Mouse (Mus musculus) adrenal gland, adult (tissue): ENCODE measurements around the gene Mrps7.

Experiments
- DNase-seq, 2 experiments: peaks; one replicate each; pipeline ENCODE4 v3.0.0; 2022 to 2023; ENCODE audit warnings: low spot score in 1 of 2; ENCODE audit not compliant: inconsistent age in 2 of 2

The Mrps7 gene

DNA sequence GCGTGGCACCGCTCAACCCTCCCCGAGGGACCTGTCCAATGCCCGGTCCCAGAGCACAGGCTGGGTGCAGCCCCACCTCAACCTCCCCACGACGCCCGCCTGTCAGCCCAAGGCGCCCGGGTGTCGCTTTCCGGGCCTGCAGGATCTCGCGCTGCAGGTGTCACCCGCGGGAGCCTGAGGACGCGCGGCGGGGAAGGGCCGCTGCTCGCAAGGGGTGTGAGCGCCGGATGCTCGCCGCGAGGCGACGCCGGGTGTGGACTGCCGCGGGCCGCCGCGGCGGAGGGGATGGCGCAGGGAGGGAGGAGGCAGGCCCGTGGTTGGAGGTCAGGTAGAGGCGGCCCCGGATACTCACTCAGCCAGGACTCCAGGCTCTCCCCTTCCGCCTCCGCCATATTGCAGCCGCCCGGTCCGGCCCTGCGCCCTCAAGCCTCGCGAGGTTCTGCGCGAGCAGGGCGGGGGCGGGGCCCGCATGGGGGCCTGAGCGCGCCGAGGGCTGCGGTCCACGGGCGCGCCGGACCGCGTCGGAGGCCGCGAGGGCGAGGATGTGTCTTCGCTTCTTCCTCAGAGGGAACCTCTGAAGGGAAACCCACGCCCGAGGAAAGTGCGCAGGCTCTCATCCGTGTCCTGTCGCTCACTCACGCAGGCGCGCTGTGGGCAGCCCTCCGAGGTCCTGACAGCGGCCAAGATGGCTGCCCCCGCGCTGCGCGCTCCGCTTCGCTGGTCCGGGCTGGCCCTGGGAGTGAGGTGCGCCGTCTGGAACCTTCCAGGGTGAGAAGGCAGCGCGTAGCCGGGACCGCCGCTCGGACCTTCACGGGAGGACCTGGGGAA lies at the start of gene Mrps7, which contains the start of gene Gga3:
Gene Mrps7, plus strand, starts transcription at position 450 of the 828 bp plus-strand sequence.
Gene Gga3, minus strand, starts transcription at position 576 of the 828 bp plus-strand sequence.
- peak; percentile 95 to 98 for DNase-seq

DNA sequence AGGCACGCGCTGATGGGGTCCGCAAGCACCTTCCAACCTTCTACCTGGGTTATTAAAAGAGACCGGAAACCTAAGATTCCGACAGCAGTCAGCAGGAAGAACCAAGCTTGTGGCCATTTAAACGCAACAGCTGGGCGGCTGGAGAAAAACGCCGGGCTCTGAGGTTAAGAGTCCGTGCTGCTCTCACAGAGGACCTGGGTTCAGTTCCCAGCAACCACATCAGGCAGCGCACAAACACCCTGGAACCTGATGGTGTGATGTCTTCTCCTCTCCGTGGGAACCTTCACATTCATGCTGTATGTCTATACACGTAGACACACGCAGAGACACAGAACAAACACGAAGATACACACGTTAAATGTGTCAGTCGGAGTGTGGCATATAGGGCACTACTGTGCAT lies 48.0 kb upstream of the Mrps7 start:
- DNase-seq: no peak

DNA sequence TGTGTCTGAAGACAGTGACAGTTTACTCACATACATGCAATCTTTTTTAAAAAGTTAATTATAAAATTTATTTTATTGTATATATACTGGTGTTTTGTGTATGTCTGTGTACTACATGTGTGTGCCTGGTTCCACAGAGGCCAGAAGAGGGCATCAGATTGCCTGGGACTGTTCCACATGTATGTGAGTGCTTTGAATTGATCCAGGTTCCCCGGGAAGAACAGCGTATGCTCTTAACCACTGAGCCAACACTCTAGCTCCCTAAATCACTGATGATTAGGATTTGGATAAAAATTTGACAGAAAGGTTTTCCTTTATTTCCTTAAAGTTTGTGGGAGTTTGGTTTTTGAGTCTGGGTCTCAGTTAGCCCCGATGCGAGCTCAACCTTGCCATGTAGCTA lies 40.3 kb upstream of the Mrps7 start:
- DNase-seq: no peak

DNA sequence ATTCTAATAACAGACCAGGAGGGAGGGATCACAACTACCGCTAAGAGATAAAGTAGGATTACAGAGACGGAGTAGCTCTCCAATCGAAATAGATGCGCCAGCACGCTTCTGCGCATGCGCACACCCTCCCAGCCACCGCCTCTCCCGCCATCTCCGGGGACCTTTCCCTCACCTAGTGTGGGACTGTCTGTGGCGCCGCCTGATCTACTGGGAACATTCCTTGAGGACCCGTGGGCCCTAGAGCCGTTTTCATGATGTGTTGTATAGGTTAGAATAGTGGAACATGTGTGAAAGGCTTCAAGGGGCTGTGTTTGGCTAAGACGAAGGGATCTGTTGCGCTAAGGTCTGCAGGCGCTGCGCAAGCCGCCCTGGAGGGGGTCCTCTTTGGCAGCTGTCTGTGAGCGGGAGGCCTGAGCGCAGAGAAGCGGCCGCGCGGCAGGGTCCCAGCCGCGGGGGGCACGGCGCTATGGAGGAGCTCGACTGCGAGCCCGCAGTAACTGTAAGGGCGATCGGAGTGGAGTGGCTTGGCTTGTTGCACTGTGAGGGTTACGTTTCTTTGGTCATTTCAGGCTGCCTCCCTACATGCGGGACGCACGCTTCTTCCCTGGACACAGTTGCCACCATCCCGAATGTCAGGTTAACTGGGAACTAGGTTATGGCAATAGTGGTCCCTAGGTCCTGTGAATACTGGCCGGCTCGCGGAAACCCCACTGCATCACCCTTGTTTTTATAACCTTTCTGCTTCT lies 39.5 kb upstream of the Mrps7 start, which contains the start of gene Nup85:
Gene Nup85, plus strand, starts transcription at position 371 of the 746 bp plus-strand sequence.
- peak; percentile 97 to 99 for DNase-seq

DNA sequence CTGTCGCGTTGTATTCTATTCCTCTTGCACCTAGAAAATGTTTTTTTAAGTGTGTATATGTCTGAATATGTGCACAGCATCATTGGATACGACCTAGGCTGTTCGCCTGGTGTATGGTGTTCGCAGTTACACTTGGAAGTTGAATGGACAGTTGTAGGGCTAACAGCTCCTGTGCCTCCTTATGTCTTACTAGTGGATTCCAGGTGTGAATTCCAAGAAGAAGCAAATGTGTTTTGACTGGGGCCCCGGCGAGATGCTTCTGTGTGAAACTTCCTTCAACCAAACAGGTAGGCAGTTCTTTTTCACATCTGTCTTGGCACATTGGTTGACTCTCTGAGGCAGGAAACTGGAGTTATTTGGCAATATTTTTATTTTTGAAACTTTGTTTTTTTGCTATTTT lies 38.8 kb upstream of the Mrps7 start:
- DNase-seq: no peak

DNA sequence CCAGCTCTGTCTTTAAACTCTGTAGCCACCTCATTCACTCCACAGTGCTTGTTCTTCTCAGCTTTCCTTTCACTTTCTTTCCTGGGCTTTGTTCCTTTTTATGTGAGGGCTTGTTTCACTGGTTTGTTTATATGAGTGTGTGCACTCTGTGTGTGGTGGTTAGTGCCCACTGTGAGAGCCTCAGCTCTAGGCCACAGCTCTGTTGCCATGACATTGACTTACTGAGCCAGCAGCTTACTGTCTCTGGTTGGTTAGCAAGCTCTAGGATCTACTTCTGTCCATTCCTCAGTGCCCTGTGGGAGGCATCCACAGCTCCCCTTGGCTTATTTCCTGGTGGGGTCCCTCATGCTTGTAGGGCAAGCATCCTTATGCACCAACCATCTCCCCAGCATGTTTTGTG lies 24.6 kb upstream of the Mrps7 start:
- no peak for DNase-seq

DNA sequence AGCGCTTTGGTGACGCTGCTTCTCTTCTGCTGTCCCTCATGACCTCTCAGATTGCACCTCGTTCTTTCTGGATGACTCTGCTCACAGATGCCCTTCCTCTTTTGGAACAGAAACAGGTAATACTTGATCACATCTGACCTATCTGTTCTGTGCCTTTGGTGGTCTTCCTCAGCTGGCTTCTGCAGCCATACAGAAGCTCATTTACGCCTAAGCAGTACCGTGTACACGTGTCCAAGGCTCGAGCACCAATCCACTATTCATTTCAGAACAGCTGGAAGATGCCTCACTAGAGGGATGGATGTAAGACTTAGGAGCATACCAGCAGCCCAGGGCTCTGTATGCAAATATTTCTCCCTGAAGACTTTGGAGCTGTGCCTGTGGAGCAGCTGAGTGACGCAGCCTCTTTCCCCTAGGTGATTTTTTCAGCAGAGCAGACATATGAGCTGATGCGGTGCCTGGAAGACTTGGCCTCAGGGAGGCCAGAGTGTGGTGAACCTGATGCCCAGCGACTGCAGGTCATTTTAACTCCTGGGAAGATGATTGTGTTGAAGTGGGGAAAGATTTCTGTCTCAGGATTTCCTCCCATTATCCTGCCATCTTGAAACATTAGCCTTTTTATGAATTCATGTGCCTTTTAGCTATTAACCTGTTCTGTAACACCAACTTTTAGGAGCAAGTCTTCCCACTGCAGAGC lies 20.7 kb upstream of the Mrps7 start:
- no peak for DNase-seq

DNA sequence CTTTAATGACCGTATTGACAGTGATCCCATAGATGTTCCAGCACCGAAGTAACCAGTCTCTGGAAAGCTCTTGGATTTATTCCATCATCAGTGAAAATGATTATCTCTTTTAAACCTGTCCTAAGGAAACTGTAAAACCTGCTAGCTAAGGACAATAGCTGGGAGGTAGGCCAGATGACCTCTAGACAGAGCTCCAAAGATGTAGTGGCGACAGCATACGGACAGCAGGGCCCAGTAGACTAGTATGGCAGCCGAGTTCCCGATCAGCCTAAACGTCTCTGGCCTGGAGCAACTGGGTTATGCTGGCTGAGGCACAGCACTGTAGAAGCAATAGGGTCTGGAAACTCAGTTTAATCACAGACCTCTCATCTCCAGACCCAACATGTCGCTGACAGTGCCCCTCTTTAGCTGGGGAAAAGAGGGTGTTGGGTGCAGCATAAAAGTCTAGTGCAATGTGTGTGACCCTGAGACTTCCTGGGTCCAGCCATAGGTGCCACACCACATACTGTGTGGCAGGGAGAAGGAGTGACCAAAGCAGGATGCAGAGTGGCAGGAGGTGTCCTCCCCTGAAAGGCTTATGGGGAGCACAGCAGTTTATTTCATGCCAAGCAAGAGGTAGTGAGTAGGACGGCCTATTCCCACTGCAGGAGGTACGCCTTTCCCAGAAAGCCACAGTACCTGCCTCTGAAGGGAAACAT lies 19.2 kb upstream of the Mrps7 start:
- DNase-seq: no peak

DNA sequence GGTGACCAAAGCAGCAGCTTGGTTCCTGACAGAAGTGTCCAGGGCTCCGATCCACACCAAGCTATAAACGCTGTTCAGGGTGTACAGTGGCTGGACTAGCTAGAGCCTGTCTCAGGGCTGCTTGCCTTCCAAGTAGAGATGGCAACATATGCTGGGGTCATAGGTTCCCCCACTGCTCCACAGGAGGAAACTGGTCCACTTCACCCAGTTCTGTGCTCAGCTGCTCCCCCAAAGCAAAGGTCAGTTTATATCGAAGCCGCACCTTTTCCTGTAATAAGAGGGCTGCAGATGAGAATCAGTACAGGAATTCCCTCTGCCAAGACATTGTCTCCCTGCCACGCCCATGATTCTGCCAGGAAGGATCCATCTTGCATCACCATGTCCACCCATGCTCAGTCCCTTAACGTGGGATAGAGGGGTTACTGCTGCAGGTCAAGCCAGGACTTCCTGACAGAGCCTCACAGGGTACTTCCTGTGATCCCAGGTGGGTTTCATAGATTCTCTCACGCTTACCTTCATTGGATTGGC lies 18.1 kb upstream of the Mrps7 start:
- no peak for DNase-seq

DNA sequence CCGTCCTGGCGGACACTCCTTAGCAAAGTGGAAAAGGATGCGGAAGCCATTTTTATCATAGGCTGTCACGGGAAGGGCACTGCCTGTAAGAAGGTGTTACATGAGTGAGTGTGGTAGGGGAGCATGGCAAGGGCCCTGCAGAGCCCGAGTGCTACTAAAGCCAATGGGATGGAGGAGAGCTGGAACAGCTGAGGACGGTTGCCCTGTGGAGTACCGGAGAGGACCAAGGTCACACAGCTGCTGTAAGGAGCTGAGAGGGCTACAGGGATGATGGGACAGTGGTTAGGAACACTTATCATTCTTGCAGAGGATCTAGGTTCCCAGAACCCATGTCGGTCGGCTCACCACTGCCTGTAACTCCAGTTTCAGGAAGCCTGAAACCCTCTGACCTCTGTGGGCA lies 17.3 kb upstream of the Mrps7 start:
- DNase-seq: no peak

DNA sequence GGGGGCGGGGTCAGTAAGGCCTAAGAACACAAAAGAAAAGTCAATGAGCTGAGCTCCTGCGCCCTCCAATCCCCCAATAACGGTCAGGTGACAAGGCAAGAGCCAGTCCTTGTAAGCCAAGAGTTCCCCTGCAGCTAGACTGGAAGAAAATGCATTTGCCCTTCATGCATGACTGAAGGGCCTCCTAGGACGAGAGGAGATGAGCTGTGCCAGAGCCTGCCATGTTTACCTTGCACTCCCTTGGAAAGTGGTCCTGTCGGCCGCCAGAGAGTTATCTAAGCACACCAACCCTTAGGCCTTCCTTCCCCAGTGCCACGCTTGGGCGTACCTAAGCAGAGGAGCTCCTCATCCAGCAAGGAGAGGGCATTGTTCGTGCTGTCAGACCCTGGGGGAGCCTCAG lies 15.7 kb upstream of the Mrps7 start:
- DNase-seq: no peak

DNA sequence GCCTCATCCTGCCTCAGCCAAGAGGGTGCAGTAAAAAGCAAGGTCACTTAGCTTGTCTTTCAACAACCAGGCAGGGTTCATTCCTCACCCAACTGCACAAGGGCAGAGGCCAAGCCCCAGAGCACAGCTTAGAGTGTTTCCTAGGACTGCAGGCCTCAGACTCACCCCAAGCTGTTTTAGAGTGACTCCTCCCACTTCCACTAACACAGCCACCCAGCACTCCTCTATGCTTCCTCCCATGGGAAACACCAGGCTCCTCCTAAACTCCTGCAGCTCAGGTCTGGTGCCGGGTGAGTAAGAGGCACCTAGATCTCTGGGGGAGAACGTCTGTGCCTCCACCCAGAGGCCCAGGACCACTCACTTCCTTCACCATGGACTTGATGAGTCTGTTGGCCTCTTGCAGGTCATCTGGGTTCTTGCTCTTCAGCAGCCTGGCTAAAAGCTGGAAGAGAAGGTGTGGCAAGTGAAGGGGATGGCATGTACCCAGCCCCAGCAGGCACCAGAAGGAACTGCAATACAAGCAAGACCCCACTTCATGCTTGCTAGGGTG lies 13.1 kb upstream of the Mrps7 start:
- no peak for DNase-seq

DNA sequence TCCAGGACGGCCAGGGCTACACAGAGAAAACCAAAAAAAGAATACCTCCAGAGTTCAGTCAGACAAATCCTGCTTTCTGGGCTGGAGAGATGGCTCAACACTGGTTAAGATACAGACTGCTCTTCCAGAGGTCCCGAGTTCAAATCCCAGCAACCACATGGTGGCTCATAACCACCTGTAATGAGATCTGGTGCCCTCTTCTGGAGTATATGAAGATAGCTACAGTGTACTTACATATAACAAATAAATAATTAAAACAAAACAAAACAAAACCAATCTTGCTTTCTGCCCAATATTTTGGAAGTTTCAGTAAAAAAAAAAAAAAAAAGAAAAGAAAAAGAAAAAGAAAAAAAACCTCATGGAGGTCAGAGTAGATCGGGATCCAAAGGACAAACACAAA lies 8.5 kb upstream of the Mrps7 start:
- DNase-seq: no peak

DNA sequence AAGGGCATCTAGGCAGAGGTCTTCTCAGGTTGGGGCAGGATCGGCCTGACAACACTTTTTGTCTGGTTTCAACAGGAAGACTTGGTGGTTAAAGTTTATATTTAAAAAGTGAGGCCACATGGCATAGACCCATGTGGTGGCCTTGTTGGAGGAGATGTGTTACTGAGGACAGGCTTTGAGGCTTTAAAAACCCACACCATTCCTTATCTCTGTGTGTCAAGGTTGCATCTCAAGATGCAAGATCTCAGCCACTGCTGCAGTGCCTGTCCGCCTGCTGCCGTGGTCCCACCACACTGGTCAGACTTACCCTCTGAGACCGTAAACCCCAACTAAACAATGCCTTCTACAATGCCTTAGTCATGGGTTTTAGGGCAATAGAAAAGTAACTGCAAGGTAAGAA lies 5.4 kb upstream of the Mrps7 start:
- DNase-seq: no peak

DNA sequence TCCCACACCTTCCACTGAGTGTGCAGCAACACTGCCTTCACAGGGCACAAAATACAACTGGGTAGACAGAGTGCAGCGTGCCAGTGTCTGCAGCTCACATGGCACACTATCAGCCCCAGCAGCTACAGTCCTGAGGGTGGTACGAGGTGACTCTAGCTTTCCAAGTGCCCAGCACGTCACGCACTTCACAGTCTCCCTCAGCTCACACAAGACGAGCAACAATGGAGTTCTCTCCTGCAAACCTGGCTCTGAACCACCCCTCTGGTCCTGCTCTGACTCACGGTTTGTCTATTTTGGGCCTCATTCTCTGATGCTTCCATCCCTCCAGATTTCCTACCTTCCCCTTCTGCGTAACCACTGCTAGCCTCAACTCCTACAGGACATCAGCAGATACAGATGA lies 4.0 kb upstream of the Mrps7 start:
- no peak for DNase-seq

DNA sequence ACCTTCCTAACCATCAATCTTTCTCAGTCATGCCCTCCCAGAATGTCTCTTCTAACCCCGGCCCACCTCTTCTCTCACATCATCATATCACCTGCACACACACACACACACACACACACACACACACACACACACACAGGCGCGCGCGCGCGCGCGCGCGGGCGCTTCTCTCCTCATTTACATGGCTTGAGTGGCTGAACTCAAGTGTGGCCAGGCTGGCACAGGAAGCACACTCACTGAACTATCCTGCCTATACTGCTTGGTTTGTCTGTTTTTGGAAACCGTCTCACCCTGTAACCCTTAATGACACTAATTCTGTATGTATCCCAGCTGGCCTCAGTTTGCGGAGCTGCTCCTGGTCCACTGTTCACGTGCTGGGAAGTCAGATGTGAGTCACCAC lies 3.0 kb upstream of the Mrps7 start:
- DNase-seq: no peak

DNA sequence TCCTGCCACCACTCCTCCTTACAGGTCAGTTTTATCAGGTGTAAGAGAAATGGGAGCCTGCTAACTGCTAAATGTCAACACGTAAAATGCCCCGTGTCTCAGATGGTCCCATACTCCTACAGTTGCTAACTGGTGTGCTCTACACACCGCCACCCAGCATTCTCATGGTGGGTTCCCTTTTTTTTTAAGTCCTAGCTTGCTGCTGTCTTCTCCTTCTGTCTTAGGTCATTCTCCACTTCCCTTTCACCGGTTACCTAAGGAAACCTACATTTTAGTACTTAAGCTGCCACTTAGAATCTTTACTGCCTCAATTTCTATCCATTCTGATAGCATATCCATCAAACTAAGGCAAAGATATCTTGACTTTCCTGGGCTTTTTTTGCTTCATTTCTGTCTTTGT lies 2.6 kb upstream of the Mrps7 start:
- no peak for DNase-seq

DNA sequence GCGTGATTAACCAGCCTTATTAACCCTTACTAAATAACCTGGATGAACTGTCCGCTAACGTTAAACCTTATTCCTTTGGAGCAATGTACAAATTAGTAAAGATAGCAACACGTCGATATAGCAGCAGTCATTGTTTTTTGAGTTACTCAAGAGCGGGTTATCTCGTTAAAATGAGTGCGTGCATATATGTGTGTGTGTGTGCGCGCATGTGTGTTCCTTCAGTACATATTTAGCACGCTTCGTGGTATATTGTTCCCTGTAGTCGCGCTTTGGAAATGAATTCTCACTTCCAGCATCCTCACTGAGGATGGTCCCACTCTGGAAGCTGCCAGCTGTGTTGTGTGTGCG lies 623 bp upstream of the Mrps7 start:
- no peak for DNase-seq

DNA sequence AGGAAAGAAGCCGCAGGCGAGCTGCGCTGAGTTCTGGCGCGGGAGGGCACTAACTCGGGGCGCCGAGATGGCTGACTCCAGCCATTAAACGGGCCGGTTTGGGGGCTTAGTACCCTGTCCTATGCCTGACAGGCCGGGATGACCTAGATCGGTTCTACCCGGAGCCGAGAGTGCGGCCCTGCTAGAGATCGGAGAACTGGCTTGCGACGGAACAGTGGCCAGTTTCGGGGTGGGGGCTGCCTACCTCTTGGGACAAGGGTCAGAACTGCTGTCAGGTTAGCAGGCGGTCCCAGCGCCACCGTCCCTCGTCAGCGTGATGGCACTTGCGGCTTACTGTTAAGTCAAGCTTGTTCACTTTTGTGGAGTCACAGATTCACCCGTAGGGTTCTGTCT lies 575 bp downstream of the Mrps7 start:
- DNase-seq: no peak

DNA sequence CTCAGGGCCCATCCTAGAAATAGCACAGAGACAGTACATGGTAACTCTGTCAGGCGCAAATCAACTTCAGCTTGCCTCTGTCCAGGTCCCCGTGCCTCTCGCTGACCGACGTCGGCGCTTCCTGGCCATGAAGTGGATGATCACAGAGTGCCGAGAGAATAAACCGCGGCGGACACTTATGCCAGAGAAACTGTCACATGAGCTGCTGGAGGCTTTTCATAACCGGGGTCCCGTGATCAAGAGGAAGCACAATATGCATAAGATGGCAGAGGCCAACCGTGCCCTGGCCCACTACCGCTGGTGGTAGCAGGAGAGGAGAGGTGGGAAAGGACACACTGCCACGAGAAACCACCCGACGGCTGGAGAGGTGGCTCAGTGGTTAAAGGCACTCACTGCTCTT lies 3.0 kb downstream of the Mrps7 start:
- no peak for DNase-seq
